Mouse (Mus musculus) stomach, embryonic 16.5 days (tissue): Measurements from ENCODE around the gene Maoa. TPM values are rescaled to one million over a fixed set of nuclear protein-coding genes. Genes with fewer than 3 reads are reported as not detected.

ENCODE experiments used
- ATAC-seq: fragments of 200-750 bp; cut with Nextera tagmentation; 2 replicates; pipeline ENCODE4 v1.8.0; 2017; ENCODE audit warnings: moderate number of reproducible peaks, moderate TSS enrichment; ENCODE audit not compliant: insufficient read depth, low FRiP score
- H3K27ac ChIP-seq: fragments of 300-500 bp; sonication (generic); 2 replicates; pipeline ENCODE4 v1.5.1; 2014; ENCODE audit warnings: low read length
- H3K27me3 ChIP-seq: fragments of 300-500 bp; sonication (generic); 2 replicates; pipeline ENCODE4 v1.6.1; 2014; ENCODE audit warnings: low read length, control low read depth, mixed read lengths; ENCODE audit not compliant: control insufficient read depth, insufficient read depth
- H3K36me3 ChIP-seq: fragments of 300-500 bp; sonication (generic); 2 replicates; pipeline ENCODE4 v1.6.1; 2014; ENCODE audit warnings: low read length; ENCODE audit not compliant: control insufficient read depth, insufficient read depth
- H3K4me1 ChIP-seq: fragments of 300-500 bp; sonication (generic); 2 replicates; pipeline ENCODE4 v1.6.1; 2014; ENCODE audit warnings: low read length, control low read depth, mixed read lengths; ENCODE audit not compliant: control insufficient read depth, insufficient read depth
- H3K4me2 ChIP-seq: fragments of 300-500 bp; sonication (generic); 2 replicates; pipeline ENCODE4 v1.6.1; 2014; ENCODE audit warnings: low read depth, low read length, mixed read lengths
- H3K4me3 ChIP-seq: fragments of 300-500 bp; sonication (generic); replicated peaks from 2 replicates; pipeline ENCODE4 v1.5.1; 2014; ENCODE audit warnings: mild to moderate bottlenecking, low read length
- H3K9ac ChIP-seq: fragments of 300-500 bp; sonication (generic); 2 replicates; pipeline ENCODE4 v1.6.1; 2014; ENCODE audit warnings: low read length
- H3K9me3 ChIP-seq: fragments of 300-500 bp; sonication (generic); replicated peaks from 2 replicates; pipeline ENCODE4 v1.6.1; 2016; ENCODE audit warnings: low read length, control low read depth; ENCODE audit not compliant: control insufficient read depth
- WGBS: fragments of 180-500 bp; shearing (Covaris S2); extraction: QIAGEN DNeasy Blood & Tissue Kit; methylation state at CpG from one replicate; pipeline ENCODE4 v1.1.7; 2014; 5-methylcytosine and 5-hydroxymethylcytosine counted together
- polyA plus RNA-seq: library from polyadenylated mRNA; unstranded; fragments of >200 nt; fragmentation: Nextera tagmentation; extraction: Ambion mirVana; gene quantifications from 2 replicates; pipeline ENCODE4 v1.2.1, GENCODE M21; 2015

The Maoa gene
- polyA plus RNA-seq, result 16.3 and 16.7 TPM in 2 replicates

GRCm38 (mm10) chrX:16619034-16619929 lies at the start of gene Maoa:
Maoa (plus strand) TSS chrX:16619698.
- peak within 1 kb of the TSS; percentile 59 for H3K4me2 ChIP-seq
- H3K27ac ChIP-seq, result peak within 1 kb of the TSS; percentile 66
- H3K4me1 ChIP-seq, result no peaks in the 10 kb centered on the region
- no peaks in the 10 kb centered on the region for H3K27me3 ChIP-seq
- H3K36me3 ChIP-seq, result no peaks in the 10 kb centered on the region
- peak within 1 kb of the TSS; percentile 51 for H3K4me3 ChIP-seq
- WGBS, result 13% methylated on average over 33 of the region's 33 CpGs
- H3K9ac ChIP-seq, result peak within 1 kb of the TSS; percentile 70
- no peaks in the 10 kb centered on the region for H3K9me3 ChIP-seq
- peak; percentile 91 for ATAC-seq

GRCm38 (mm10) chrX:16618225-16619033 lies 1.1 kb upstream of the Maoa start:
- Histone ChIP-seq H3K27me3 (no peaks in the 10 kb centered on the region), H3K9ac (peak overlapping the region; percentile 66), H3K27ac (peak overlapping the region; percentile 66), H3K4me2 (peak overlapping the region; percentile 59), H3K9me3 (no peaks in the 10 kb centered on the region), H3K4me3 (peak overlapping the region; percentile 51), H3K36me3 (no peaks in the 10 kb centered on the region), H3K4me1 (no peaks in the 10 kb centered on the region)
- peak; percentile 96 for ATAC-seq
- 12% methylated on average over 55 of the region's 60 CpGs for WGBS

GRCm38 (mm10) chrX:16656511-16656910 lies 37.0 kb downstream of the Maoa start:
- no peak for ATAC-seq
- H3K9ac ChIP-seq, result no peak overlapping the region
- H3K36me3 ChIP-seq, result no peaks in the 10 kb centered on the region
- no peak overlapping the region for H3K4me2 ChIP-seq
- no peaks in the 10 kb centered on the region for H3K27me3 ChIP-seq
- no peaks in the 10 kb centered on the region for H3K9me3 ChIP-seq
- 86% methylated on average over 2 of the region's 2 CpGs for WGBS
- no peak overlapping the region for H3K27ac ChIP-seq
- no peak overlapping the region for H3K4me3 ChIP-seq
- H3K4me1 ChIP-seq, result no peaks in the 10 kb centered on the region

- Histone ChIP-seq H3K4me3 (no peak overlapping the region), H3K36me3 (no peaks in the 10 kb centered on the region), H3K27me3 (no peaks in the 10 kb centered on the region), H3K9me3 (no peaks in the 10 kb centered on the region), H3K9ac (no peak overlapping the region), H3K4me1 (no peaks in the 10 kb centered on the region), H3K27ac (no peak overlapping the region), H3K4me2 (no peak overlapping the region)
- 64% methylated on average over 1 of the region's 1 CpGs for WGBS
- no peak for ATAC-seq
Measured at GRCm38 (mm10) chrX:16706094-16706493, 86.6 kb downstream of the Maoa start.

- 77% methylated on average over 1 of the region's 1 CpGs for WGBS
- Histone ChIP-seq H3K27me3 (no peaks in the 10 kb centered on the region), H3K27ac (no peak overlapping the region), H3K36me3 (no peaks in the 10 kb centered on the region), H3K9me3 (no peaks in the 10 kb centered on the region), H3K4me3 (no peak overlapping the region), H3K9ac (no peak overlapping the region), H3K4me1 (no peaks in the 10 kb centered on the region), H3K4me2 (no peak overlapping the region)
- no peak for ATAC-seq
Measured at GRCm38 (mm10) chrX:16714033-16714432, 94.5 kb downstream of the Maoa start.

Other genes with a start within 250 kb of the Maoa start
- gene Cypt1, start 96.8 kb upstream of the Maoa start, polyA plus RNA-seq, result not detected in 2 replicates
- gene Maob, start 197.7 kb downstream of the Maoa start, polyA plus RNA-seq, result 47.6 and 50.2 TPM in 2 replicates